Mouse (Mus musculus): Measurements from ENCODE around the gene Fgf13. TPM values are rescaled to one million over a fixed set of nuclear protein-coding genes. Genes with fewer than 3 reads are reported as not detected.

Gene Fgf13
- 10 to 100 TPM in 1 of 4 experiments, 1 to 10 TPM in 2, under 1 TPM in 1; 0.70 to 20.3 (median 4.3) TPM for total RNA-seq (2022)

DNA sequence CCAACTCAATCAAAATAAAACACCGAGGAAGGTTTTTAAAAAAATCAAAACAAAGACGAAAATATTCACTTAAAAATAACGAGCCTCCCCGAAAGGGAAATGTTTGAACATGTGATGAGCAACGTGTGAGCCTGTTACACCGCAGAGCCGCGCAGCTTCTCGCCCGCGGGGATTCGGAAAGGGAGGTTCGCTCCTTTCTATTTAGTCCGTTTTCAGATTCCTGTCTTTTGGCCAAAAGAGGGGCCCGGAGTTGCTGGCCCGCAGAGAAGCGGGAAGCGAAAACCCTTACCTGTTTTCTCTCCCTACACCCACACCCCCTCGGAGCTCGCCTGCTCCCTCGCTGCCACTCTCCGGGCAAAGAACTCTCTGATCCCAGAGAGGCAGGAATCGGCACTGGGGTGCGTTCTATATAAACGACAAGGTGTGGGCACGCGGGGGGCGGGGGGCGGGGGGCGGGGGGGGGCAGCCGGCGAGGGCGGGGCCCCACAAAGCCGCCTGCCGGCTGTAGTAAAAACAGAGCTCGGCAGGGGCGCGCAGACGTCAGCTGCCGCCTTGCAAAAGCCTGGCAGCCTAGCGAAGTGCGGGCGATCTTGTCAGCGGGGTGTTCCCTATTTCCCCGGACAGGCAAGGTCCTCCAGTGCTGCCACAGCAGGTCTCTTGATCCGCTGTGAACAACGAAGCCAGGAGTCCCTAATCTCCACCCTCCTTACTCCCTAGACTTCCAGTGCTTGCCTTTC, at the start of gene Fgf13:
Gene Fgf13, minus strand, starts transcription at position 377 of the 737 bp plus-strand sequence.
- DNase-seq = no peak

DNA sequence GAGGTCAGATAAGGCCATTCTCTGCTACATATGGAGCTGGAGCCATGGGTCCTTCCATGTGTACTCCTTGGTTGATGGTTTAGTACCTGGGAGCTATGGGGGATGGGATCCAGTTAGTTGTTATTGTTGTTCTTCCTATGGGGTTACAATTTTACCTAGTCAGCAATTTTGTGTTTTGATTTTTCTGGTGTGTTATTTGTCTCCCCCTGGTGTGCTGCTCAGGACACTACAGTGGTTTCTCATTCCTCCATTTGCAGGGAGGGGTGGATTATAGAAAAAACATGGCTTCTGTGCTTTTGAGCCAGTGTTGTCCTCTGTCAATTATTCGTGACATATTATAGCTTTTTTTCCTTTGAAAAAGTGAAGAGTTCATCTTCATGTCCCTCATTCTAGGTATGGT, 38.7 kb upstream of the Fgf13 start:
- DNase-seq = no peak

DNA sequence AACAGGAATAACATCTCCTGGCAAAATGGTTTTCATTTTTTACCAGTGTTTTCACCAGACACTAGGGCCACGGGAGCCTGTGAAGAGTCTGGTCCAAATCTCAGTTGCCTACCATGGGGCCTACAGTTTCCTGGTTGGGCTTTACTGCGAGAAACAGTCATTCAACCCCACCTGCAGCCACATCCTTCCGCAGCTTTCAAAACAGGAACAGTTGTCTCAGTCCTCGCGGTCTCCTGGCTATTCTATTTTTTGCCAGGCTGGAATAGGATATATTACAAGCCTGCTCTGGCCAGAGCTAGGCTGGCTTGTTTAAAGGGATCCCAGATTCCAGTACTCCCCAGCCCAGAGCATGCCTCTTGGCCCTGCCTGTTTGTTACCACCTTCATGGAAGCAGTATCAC, 21.2 kb upstream of the Fgf13 start:
- no peak for DNase-seq

DNA sequence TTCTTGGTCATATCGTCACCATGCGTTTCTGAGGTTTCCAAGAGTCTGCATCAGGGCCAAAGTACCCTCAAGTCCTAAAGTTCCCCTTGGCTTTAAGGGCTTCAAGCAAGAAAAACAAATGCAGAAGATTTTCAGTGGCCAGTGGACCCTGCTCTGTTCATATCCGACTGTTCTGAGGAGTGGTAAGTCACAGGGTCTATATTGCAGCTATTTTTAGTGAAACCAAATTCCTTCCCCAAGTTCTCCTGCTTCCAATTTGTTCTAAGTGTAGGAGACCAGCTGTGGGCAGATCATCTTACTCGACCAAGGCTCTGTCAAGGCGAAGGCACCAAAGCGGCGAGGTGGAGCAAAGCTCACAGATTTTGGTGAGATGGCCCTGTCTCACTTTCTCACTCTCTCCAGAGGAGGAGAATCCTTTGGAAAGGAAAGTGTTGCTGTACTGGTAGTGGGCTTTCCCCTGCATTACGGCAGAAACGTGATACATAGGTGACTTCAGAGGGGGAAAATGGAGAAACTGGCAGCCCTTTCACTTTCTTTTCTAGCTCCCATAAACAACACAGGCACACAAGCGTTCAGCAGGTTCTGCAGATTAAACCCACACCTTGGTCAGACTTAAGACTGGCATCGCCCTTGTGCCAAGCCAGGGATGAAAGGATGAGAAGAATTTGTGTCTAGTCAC, 17.8 kb upstream of the Fgf13 start:
- DNase-seq = no peak

DNA sequence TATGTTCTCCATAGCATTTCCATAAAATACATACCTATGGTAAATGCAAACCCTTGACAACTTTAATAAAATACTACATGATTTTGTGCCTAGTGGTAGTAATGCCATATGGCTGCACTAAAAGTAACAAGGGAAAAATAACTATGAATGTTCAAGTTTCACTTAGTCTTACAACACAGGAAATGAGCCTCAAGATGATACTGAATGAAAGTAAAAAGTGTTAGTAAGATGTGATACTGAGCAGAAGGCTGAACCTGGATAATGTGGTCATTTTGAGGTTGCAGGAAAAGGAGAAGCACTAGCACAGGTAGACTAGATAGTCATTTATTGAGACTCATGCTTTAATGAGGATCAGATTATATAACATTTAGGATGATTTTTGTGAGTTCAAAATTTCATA, 16.2 kb upstream of the Fgf13 start:
- no peak for DNase-seq

DNA sequence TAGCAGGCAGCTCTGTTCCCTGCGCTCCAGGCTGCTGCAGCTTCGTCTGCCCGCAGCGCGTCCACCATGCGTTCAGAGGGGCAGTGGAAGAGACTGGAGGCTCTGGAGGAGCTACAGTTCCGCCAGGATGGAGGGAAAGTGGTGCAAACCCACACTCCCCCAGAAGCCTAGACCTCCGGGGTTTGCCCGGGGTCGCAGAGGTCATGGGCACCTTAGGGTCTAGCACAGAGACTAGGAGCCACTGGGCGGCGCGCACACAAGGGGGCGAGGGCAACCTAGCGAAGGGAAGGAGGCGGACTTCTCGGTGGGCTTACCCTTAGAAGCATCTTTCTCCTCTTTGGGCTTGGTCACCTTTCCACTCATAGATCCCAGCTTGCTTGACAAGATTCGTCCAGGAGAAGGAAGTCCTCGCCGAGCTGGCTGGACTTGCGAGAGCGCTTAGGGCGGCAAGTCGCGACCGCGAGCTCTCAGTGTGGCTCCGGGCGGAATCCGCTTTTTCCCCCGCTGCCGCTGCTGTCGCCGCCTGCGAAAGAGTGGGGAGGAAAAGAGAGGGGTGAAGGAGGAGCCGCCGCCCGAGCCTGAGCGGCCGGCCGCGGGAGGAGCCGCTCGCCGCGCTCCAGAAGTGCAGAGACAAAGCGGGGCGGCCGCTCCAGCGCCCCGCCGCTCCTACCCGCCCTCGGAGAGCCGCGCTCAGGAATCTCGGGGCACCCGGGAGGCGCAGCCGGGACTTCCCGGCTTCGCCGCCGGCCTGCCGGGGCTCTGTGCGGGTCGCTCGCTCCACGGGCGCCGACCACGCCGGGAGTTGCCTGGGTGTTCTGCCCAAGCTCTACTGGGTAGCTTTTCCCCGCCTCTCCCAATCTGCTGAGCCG, 811 bp downstream of the Fgf13 start:
- peak; percentile 1 for DNase-seq

DNA sequence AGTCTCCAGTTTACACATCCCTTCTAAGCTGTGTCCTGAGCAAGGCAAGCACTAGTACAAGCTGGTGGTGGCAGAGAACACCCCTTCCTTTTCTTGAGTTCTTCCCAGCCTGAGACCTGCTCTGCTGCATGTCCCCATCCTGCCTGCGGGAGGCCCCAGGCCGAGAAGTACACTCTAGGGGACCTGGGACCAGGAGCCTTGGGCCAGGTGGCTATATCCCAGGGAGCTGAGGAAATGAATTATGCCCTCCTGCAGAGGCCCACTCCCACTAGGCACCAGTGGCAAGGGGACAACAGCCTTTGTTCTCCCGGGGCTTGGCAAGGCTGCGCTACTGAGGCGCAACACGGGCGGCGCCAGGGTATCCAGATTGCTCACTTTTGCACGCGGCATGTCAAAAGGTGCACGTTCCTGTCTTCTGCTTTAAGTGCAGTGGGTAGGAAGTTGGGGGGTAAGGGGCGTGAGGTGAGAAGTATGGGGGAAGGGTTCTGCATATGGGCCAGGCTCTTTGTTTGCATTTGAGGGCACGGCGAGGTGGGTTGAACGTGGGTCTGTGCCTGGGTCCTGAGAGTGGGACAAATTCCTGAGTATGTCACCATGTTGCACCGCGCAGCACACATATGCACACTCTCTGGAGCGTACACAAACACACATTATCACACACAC, 1.7 kb downstream of the Fgf13 start:
- no peak for DNase-seq

DNA sequence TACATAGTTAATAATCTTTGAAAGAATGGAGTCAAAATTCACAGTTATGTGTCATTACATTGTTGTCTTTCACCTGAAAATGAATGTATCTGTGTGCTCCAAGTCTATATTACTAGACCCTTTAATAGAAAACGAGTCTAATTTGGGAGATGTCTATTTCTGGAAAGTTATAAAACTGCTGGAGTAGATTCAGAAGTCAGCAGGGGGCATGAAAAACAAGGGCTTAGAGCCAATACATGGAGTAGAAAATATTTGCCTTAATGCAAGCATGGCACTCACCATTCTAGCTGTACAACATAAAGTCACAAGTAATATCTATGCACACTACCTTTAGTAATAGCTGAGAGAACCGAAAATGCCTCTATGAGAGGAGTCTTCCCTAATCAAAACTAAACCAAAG, 19.9 kb downstream of the Fgf13 start:
- no peak for DNase-seq

DNA sequence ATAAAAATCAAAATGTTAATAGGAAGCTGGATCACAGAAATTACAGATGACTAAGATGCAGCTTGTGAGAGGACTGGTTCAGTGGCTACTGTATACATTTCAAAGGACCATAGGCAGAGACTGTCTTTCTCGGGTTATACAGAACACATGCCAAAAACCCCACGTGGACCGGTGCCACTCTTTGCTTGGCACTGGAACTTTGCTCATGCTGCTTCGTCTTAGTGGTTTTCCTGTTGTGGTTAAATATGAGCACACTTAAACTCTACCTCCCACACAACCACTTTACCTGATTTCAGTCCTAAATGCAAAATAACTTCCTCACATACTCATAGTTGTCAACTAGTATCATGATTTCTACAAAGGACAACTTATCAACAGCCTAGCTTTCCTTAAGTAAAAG, 59.6 kb downstream of the Fgf13 start:
- no peak for DNase-seq

DNA sequence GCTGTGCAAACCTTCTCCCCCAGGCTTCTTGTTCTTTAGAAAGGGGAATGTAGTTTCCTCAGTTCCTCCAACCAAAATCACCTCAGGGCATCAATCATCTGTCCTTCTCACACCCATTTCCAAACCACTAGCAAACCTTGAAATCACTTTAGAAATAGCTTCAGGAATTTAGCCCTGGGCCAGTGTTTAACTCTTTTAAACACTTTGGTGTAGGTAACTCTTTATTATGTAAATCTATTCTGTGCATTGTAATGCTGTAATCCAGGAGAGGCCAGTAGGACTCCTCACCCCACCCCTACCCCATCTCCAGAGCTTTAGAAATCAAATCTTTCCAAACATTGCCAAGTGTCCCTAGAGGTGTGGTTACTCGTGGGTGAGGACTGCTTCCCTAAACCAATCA, 74.5 kb downstream of the Fgf13 start:
- DNase-seq = no peak

DNA sequence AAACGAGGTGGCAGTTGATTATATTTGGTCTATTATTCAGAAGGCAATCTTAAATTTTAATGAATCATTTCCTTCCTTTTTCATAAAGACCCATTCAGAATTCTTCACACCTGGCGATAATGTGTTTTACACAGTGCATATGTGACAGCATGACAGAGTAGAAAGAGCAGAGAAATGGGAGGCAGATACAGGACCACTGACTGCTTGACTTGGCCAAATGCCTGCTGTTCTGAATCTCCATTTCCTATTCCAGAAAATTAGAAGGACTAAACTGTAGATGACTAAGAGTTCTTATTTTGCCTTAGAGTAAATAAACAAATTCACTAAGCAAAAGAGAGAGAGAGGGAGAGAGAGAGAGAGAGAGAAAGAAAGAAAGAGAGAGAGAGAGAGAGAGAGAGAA, 82.4 kb downstream of the Fgf13 start:
- no peak for DNase-seq

DNA sequence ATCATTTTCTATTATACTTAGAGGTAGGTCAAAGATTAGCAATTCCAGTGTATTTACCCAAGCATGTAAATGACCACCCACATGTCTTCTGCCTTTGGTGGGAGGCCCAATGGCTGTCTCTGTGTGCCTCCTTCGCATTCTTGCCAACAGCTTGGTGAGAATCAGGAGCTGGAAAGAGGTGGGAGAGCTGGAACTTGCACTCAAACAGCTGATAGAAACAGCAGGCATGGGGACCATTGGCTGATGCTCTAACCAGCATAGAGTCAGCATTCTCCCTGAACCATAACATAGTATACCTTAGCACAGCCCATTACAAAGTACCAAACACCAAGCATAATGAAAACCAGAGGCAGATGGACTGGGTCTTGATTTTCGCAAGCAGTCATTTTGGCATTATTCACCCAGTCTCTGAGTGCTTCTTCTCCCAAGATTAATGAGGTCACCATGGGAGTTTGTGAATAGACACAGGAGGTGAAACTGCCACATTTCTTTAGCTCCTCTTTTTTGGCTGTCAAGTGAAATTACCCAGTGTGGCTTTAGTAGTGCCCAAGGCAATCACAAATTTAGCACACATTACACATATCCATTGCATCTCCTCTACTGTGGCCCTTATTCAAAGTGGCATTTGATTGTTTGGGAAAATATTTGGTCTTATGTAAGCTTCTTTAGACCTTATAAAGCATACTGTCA, 165.1 kb downstream of the Fgf13 start:
- no peak for DNase-seq

DNA sequence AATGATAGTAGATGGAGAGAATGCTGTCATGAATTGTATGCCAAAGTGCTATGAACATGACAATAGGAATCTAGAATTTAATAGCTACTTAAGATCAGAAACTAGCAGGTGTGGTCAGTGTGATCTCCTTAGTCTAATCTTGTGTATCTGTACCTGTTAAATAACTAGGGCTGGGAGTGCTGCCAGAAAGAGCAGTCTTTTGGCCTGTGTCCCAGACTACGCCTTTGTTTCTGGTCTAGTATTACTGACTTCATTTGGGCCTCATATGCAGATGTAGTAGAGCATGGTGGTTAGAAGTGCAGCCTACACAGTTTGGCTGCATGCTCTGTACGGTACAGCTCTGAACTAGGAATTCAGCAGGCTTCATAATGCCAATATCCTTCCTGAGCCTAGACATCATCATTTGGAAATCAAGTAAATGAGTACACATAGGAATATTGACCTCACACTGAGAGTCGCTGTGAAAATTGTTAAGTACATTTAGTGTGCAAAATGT, 276.9 kb downstream of the Fgf13 start:
- no peak for DNase-seq

DNA sequence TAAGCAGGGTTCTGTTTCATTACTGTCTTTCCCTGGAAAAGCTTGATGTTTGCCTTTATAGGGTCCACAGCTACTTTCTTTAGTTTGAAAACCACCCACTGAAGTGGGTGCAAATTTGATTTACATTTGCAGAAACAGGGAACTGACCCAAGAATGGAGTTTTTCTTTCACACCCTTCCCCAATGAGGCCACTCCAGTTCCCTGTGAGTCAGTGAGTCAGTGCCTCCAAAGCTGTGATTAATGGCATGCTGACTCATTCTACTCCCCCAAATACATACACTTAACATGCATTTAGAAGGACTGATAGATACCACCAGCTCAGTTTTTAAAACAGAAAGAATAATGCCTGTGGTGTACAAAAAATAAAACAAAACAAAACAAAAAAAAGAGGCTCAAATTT, 316.3 kb downstream of the Fgf13 start:
- no peak for DNase-seq

DNA sequence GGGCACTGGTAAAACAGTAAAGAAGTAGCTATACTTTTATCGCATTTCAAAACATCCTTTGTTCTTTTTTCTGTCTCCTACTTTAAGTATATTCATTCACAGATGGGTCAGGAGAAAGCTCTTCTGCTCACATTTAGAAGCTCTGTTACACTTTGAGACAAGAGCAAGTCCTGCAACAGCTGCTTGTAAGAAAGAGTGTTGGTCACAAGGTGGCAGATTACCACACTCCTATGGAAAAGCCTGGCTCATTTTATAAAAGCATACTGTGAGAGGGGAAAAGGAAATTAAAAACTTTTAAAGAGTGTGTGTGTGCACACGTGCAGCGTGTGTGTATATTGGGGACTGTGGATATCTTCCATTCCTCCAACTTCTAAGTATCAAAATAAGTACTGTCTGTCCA, 324.1 kb downstream of the Fgf13 start:
- DNase-seq = no peak

DNA sequence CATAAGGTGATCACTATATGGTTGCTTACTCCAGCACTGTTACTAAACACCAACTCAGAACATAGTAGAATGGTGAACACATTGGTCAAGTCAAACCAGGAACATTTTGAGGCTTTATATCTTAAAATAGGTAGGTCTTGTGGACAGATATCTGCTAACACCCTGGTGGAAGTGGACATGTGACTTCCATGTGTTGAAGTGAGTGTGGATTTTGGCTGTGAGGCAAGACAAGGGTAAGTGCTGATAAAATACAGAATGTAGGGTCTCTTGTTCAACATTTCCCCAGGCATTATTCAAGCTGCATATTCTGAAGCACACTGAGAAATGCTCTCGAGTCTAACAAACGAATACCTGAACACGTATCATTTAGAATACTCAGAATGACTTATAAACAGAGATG, 324.7 kb downstream of the Fgf13 start:
- DNase-seq = no peak

DNA sequence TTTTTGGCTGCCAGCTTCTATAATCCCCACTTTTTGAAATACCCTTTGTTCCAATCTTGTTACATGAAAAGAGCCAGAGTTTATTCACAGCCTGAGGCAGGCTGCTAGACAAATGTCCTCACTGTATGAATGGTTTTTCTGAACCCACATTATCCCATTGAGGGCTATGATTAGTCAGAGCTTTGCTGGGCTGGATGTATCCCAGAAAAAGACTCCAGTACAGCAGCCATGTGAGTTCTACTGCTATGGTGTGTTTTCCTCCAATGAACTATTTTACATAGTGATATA, 326.5 kb downstream of the Fgf13 start:
- DNase-seq = no peak

DNA sequence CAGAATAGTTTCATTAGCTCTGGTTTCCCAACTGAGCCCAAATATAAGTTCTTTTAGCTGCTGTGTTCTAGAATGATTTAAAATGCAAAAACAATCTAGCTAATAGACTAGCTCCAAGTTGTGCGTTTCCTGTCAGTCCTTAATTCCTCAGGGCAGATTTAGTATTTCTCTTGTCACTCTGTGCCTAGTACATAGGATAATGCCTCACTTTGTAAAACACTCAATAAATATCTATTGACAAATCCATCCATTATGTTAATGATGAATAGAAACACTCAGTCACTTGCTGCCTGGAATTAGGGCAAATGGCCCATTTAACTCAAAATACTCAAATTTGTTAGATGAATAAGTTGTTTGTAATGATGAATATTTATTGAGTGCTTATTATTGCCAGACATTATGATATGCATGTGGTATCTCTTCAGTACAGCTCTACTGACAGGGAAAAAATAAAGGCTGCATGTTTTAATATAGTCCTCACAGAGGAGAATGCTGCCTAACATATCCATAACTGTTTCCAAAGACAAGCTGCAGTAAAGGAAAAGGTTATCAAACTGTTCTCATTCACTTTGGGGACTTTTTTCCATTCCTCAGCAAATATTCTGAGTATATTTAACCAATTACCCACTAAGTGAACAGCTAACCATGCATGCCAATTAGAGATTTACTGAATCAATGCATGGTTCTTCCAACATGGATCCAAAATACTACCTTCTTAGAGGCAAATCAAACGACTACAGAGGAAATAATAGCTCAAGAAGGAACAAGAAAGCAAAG, 327.0 kb downstream of the Fgf13 start:
- DNase-seq = no peak

DNA sequence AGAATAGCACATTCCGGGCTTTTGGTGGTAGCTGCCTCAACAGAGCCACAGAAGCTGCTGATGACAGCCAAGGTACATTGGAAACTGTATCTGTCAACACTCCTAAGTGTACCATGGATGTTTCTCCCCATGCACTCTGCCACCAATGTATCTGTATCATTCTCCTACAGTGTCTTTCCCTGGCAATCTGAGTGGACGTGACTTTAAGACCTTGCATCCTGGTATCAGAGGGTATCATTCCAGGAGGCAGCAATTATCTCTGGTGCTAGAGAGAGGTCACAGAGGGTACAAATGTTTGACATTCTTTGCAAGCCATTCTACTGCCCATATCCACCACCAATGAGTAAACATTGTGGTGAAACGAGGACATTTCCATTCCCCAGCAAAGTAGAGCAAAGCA, 347.2 kb downstream of the Fgf13 start:
- no peak for DNase-seq

DNA sequence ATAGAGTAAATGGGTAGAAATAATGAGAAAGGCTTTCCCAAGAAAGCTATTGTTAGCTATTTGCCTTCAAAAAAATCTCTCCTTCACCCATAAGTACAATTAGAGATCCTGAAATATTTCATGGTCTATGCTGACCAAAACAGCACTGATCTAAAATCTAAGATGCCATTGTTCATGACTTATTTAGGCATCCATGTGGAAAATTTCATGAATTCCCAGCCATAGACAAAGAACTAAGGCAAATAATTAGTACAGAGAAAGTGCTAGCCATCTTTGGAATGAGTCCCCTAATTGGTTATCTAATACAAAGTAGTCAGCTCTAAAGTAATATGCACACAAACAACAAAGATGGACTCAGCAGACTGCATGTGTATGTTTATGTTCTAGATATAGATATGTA, 366.7 kb downstream of the Fgf13 start:
- DNase-seq = no peak

DNA sequence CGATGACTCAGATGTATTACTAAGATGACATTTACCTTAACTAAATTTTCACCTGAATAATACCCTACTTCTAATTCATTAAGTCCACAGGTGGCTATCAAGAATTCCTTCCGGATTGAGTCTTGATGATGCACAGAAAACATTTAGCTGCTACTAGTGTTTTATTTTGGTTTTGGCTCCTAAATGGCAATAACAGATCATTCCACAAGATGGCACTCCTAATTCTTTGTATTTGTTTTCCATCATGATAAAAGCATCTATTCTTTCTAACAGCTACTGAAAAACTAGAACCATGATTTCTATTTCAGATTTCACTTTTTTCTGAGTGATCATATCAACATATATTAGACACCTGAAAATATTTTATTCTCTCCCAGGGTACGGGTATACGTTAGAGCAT, 373.7 kb downstream of the Fgf13 start:
- no peak for DNase-seq

Measured in adrenal gland, adult 8-10 months (tissue).